8 mouse cellular contexts compared by ENCODE assay signal in genomic region chr5:124440094-124440701, GRCm38 (mm10). TPM values are rescaled to one million over a fixed set of nuclear protein-coding genes. Genes with fewer than 3 reads are reported as not detected.
DNase-seq lines count a peak whose midpoint lies in the region; ATAC-seq lines count a peak whose summit lies in the region.

No protein-coding gene starts in this region.

- H3K4me2 ChIP-seq in limb, embryonic 13.5 days (replicated peaks) = peak overlapping the region; percentile 98
- peak overlapping the region; percentile 98 for H3K4me2 ChIP-seq in midbrain, embryonic 12.5 days (replicated peaks)

- peak overlapping the region; percentile 85 for H3K4me3 ChIP-seq in limb, embryonic 13.5 days
- H3K4me3 ChIP-seq in midbrain, embryonic 12.5 days = peak overlapping the region; percentile 80

- peak overlapping the region; percentile 85; the same call in 1 of the 2 replicates for H3K27ac ChIP-seq in limb, embryonic 13.5 days
- peak overlapping the region; percentile 84 for H3K27ac ChIP-seq in midbrain, embryonic 12.5 days (replicated peaks)

- H3K36me3 ChIP-seq in limb, embryonic 13.5 days = no peaks in the 10 kb centered on the region
- H3K36me3 ChIP-seq in midbrain, embryonic 12.5 days = no peaks in the 10 kb centered on the region

- no peaks in the 10 kb centered on the region for H3K9me3 ChIP-seq in limb, embryonic 13.5 days
- no peaks in the 10 kb centered on the region for H3K9me3 ChIP-seq in midbrain, embryonic 12.5 days

- H3K27me3 ChIP-seq in limb, embryonic 13.5 days = no peaks in the 10 kb centered on the region
- no peaks in the 10 kb centered on the region for H3K27me3 ChIP-seq in midbrain, embryonic 12.5 days

- H3K4me1 ChIP-seq in limb, embryonic 13.5 days = peaks cover 16% of the 10 kb centered on the region
- H3K4me1 ChIP-seq in midbrain, embryonic 12.5 days = peaks cover 23% of the 10 kb centered on the region

- under 1% methylated on average over 30 of the region's 30 CpGs for WGBS in limb, embryonic 13.5 days
- under 1% methylated on average over 30 of the region's 30 CpGs for WGBS in midbrain, embryonic 12.5 days

- peak; percentile 61 for DNase-seq in urinary bladder, postnatal 14 days (ENCODE audit: low spot score)
- DNase-seq in urinary bladder, postnatal 36 days (ENCODE audit: low spot score in 2 of 2) = no peak
- peak; percentile 78 to 82 for DNase-seq in cerebellum, postnatal 10 days
- peak; percentile 78 for DNase-seq in testis, postnatal 10 days (ENCODE audit: low spot score)
- no peak for DNase-seq in layer of hippocampus, postnatal 36 days

- H3K9ac ChIP-seq in limb, embryonic 13.5 days = peak overlapping the region; percentile 82
- H3K9ac ChIP-seq in midbrain, embryonic 12.5 days (replicated peaks) = peak overlapping the region; percentile 77

- ATAC-seq in granulocyte monocyte progenitor cell, adult 5-6 weeks (replicated peaks; ENCODE audit: poor library complexity, severe bottlenecking) = peak; percentile 36
- no peak; the same call in none of the 2 replicates for ATAC-seq in limb, embryonic 13.5 days (ENCODE audit: low FRiP score, low read depth)
- no peak for ATAC-seq in midbrain, embryonic 12.5 days (ENCODE audit: low FRiP score, low read depth)

RNA-seq across cellular contexts. Expression of gene Kmt5a, which starts 0.5 kb away (rescaled TPM):
- 210 and 216 TPM in 2 replicates for total RNA-seq in granulocyte monocyte progenitor cell, adult 5-6 weeks (2014; fragmentation: Nextera tagmentation)
- 112 and 163 TPM in 2 replicates for total RNA-seq in granulocyte monocyte progenitor cell, adult 5-6 weeks (2017)
- 36.0 and 37.6 TPM in 2 replicates for polyA plus RNA-seq in limb, embryonic 13.5 days (2015; fragmentation: Nextera tagmentation; extraction: Ambion mirVana)
- polyA plus RNA-seq in midbrain, embryonic 12.5 days (2016; fragmentation: Nextera tagmentation; extraction: Ambion mirVana) = 48.5 and 52.8 TPM in 2 replicates
- 10 to 100 TPM; 63.9 to 78.5 TPM for total RNA-seq in layer of hippocampus, postnatal 36 days (2021)

RNA-seq across cellular contexts. Expression of gene Sbno1, which starts 14.4 kb away (rescaled TPM):
- total RNA-seq in granulocyte monocyte progenitor cell, adult 5-6 weeks (2014; fragmentation: Nextera tagmentation) = 130 and 135 TPM in 2 replicates
- total RNA-seq in granulocyte monocyte progenitor cell, adult 5-6 weeks (2017) = 167 and 174 TPM in 2 replicates
- 102 and 104 TPM in 2 replicates for polyA plus RNA-seq in limb, embryonic 13.5 days (2015; fragmentation: Nextera tagmentation; extraction: Ambion mirVana)
- polyA plus RNA-seq in midbrain, embryonic 12.5 days (2016; fragmentation: Nextera tagmentation; extraction: Ambion mirVana) = 110 and 111 TPM in 2 replicates
- total RNA-seq in layer of hippocampus, postnatal 36 days (2021) = 100 to 1,000 TPM; 148 to 157 TPM

RNA-seq across cellular contexts. Expression of gene Rilpl2, which starts 38.0 kb away (rescaled TPM):
- 51.9 and 68.3 TPM in 2 replicates for total RNA-seq in granulocyte monocyte progenitor cell, adult 5-6 weeks (2014; fragmentation: Nextera tagmentation)
- total RNA-seq in granulocyte monocyte progenitor cell, adult 5-6 weeks (2017) = 40.5 and 61.8 TPM in 2 replicates
- 34.6 and 37.2 TPM in 2 replicates for polyA plus RNA-seq in limb, embryonic 13.5 days (2015; fragmentation: Nextera tagmentation; extraction: Ambion mirVana)
- polyA plus RNA-seq in midbrain, embryonic 12.5 days (2016; fragmentation: Nextera tagmentation; extraction: Ambion mirVana) = 19.0 and 20.3 TPM in 2 replicates
- 10 to 100 TPM; 19.8 to 20.6 TPM for total RNA-seq in layer of hippocampus, postnatal 36 days (2021)

RNA-seq across cellular contexts. Expression of gene Snrnp35, which starts 42.7 kb away (rescaled TPM):
- total RNA-seq in granulocyte monocyte progenitor cell, adult 5-6 weeks (2014; fragmentation: Nextera tagmentation) = 9.1 and 12.3 TPM in 2 replicates
- total RNA-seq in granulocyte monocyte progenitor cell, adult 5-6 weeks (2017) = 11.8 and 11.9 TPM in 2 replicates
- 24.3 and 28.2 TPM in 2 replicates for polyA plus RNA-seq in limb, embryonic 13.5 days (2015; fragmentation: Nextera tagmentation; extraction: Ambion mirVana)
- polyA plus RNA-seq in midbrain, embryonic 12.5 days (2016; fragmentation: Nextera tagmentation; extraction: Ambion mirVana) = 26.2 and 28.9 TPM in 2 replicates
- total RNA-seq in layer of hippocampus, postnatal 36 days (2021) = 10 to 100 TPM; 27.4 to 31.7 TPM

Comparison
In these comparisons a context has a peak if more than half of its experiments do, and no peak if none do; other contexts are left out.
1. DNase-seq: peak in urinary bladder, postnatal 14 days (single experiment), cerebellum, postnatal 10 days (2 of 2) and testis, postnatal 10 days (single experiment); none in urinary bladder, postnatal 36 days (0 of 2) and layer of hippocampus, postnatal 36 days (0 of 2).